Mouse (Mus musculus) adrenal gland, postnatal 14 days (tissue): ENCODE data around the gene Col15a1. TPM values are rescaled to one million over a fixed set of nuclear protein-coding genes. Genes with fewer than 3 reads are reported as not detected.

Experiments
- DNase-seq: peaks from one replicate; pipeline ENCODE4 v3.0.0; 2021; ENCODE audit warnings: mixed read lengths
- total RNA-seq: library from RNA; stranded (reverse); gene quantifications from 2 replicates; pipeline ENCODE4 v1.2.3, GENCODE M21; 2021

The Col15a1 gene
- total RNA-seq, 1 experiment from 2014 or later = 72.9 TPM

- peak; percentile 60 for DNase-seq
Observed at GRCm38 (mm10) chr4:47352061-47352661, 144.2 kb downstream of the Col15a1 start.

GRCm38 (mm10) chr4:47352803-47353388, 144.9 kb downstream of the Col15a1 start, which contains the start of gene Tgfbr1:
Gene Tgfbr1, plus strand, starts transcription at chr4:47353222.
- peak; percentile 100 for DNase-seq

GRCm38 (mm10) chr4:47353416-47354111, 145.6 kb downstream of the Col15a1 start:
- peak; percentile 86 for DNase-seq

GRCm38 (mm10) chr4:47354304-47354703, 146.3 kb downstream of the Col15a1 start:
- no peak for DNase-seq

GRCm38 (mm10) chr4:47362662-47363061, 154.7 kb downstream of the Col15a1 start:
- no peak for DNase-seq

Other genes starting within 250 kb of the Col15a1 start
- 0.71 and 0.74 TPM in 2 replicates for gene Gabbr2, start 216.3 kb upstream of the Col15a1 start, total RNA-seq
- gene Anks6, start 150.7 kb upstream of the Col15a1 start, total RNA-seq = 4.0 and 5.6 TPM in 2 replicates
- 0.74 and 1.7 TPM in 2 replicates for gene Galnt12, start 116.3 kb upstream of the Col15a1 start, total RNA-seq
- 25.5 and 27.8 TPM in 2 replicates for gene Tgfbr1, start 145.1 kb downstream of the Col15a1 start, total RNA-seq